8 mouse cellular contexts compared by ENCODE assay signal in genomic region chr19:37991399-37992183, GRCm38 (mm10). TPM values are rescaled to one million over a fixed set of nuclear protein-coding genes. Genes with fewer than 3 reads are reported as not detected.
DNase-seq lines count a peak whose midpoint lies in the region.

No protein-coding gene starts in this region.

- H3K4me3 ChIP-seq in heart, embryonic 10.5 days: no peak overlapping the region

- 49% methylated on average over 7 of the region's 7 CpGs for WGBS in heart, embryonic 10.5 days

- H3K27ac ChIP-seq in heart, embryonic 10.5 days: no peak overlapping the region

- H3K36me3 ChIP-seq in heart, embryonic 10.5 days: no peaks in the 10 kb centered on the region
- no peaks in the 10 kb centered on the region for H3K36me3 ChIP-seq in splenic B cell, adult 2 months (ENCODE audit: control insufficient read depth, insufficient read depth, low read length, poor library complexity, severe bottlenecking)

- DNase-seq in heart, adult 11 months: peak; percentile 93
- DNase-seq in heart, embryonic 10.5 days (ENCODE audit: low spot score): no peak
- DNase-seq in brain, embryonic 18.5 days (ENCODE audit: low read depth, low spot score): peak; percentile 91
- DNase-seq in frontal cortex, postnatal 25 days (ENCODE audit: low spot score in 2 of 2): peak; percentile 27 to 49
- DNase-seq in left cerebral cortex, adult 8-10 months (ENCODE audit: low spot score in 2 of 2): peak; percentile 10 to 87
- peak; percentile 36 for DNase-seq in splenic B cell, adult 2 months (ENCODE audit: low read depth, low spot score)
- DNase-seq in urinary bladder, adult 2 months (ENCODE audit: low spot score): no peak
- DNase-seq in Muller cell, postnatal 12 days (ENCODE audit: inconsistent ontology term): no peak

- no peaks in the 10 kb centered on the region for H3K9me3 ChIP-seq in heart, embryonic 10.5 days

- no peaks in the 10 kb centered on the region for H3K27me3 ChIP-seq in heart, embryonic 10.5 days (ENCODE audit: insufficient read depth, poor library complexity, severe bottlenecking)
- H3K27me3 ChIP-seq in splenic B cell, adult 2 months (ENCODE audit: control insufficient read depth, insufficient read depth, low read length, poor library complexity, severe bottlenecking): no peaks in the 10 kb centered on the region; the same call in 1 of the 2 replicates

- peaks cover 3% of the 10 kb centered on the region; the same call in 1 of the 2 replicates for H3K4me1 ChIP-seq in heart, embryonic 10.5 days

RNA-seq across cellular contexts. Expression of gene Myof, which starts 51.8 kb away (rescaled TPM):
- polyA plus RNA-seq in heart, embryonic 10.5 days (2016; fragmentation: Nextera tagmentation; extraction: Ambion mirVana): 4.0 and 4.6 TPM in 2 replicates
- total RNA-seq in left cerebral cortex, adult 8-10 months (2022): 1 to 10 TPM; 5.8 to 7.4 (median 6.1) TPM
- 377 and 428 TPM in 2 replicates for polyA plus RNA-seq in urinary bladder, adult 2 months (2012; rRNA removed)

Comparison
In these comparisons a context has a peak if more than half of its experiments do, and no peak if none do; other contexts are left out.
1. DNase-seq: peak in heart, adult 11 months (single experiment), brain, embryonic 18.5 days (single experiment), frontal cortex, postnatal 25 days (2 of 2), left cerebral cortex, adult 8-10 months (2 of 2) and splenic B cell, adult 2 months (single experiment); none in heart, embryonic 10.5 days (single experiment), urinary bladder, adult 2 months (single experiment) and Muller cell, postnatal 12 days (single experiment).
2. RNA of gene Myof, which starts 51.8 kb away (polyA plus RNA-seq): 377 to 428 TPM in urinary bladder, adult 2 months; 4.0 to 4.6 TPM in heart, embryonic 10.5 days; every median in the first group is over 10 times any median in the second.